Mouse (Mus musculus) heart, embryonic 14.5 days (tissue): ENCODE measurements at regions not wholly inside any gene's neighbourhood (a gene's known extent, or its start where the extent isn't known, plus 50 kb on each side); places are given as distances from the start of the nearest gene placed in this dataset.

Experiments used
- ATAC-seq: fragments of 200-750 bp; cut with Nextera tagmentation; 2 replicates; pipeline ENCODE4 v1.8.0; 2017; ENCODE audit warnings: low read depth, moderate TSS enrichment; ENCODE audit not compliant: insufficient number of reproducible peaks, insufficient read depth, low FRiP score
- H3K27ac ChIP-seq, 2 experiments: fragments of 200-500 bp in 1 of 2; fragments of 300-500 bp in 1 of 2; sonication (generic) in 1 of 2; replicated peaks in 1 of 2; 2 replicates each; pipeline ENCODE4 v1.5.1; 2012 to 2014; ENCODE audit warnings: low read depth in 2 of 2, low read length in 2 of 2, control low read depth in 1 of 2, mild to moderate bottlenecking in 1 of 2, mixed read lengths in 1 of 2; ENCODE audit not compliant: control insufficient read depth in 1 of 2, insufficient read depth in 1 of 2
- H3K27me3 ChIP-seq: fragments of 300-500 bp; sonication (generic); 2 replicates; pipeline ENCODE4 v1.6.1; 2014; ENCODE audit warnings: mild to moderate bottlenecking, low read length, control low read depth; ENCODE audit not compliant: control insufficient read depth, insufficient read depth
- H3K36me3 ChIP-seq: fragments of 300-500 bp; sonication (generic); 2 replicates; pipeline ENCODE4 v1.6.1; 2014; ENCODE audit warnings: mild to moderate bottlenecking, control low read depth, low read length, mixed read lengths; ENCODE audit not compliant: control insufficient read depth, insufficient read depth
- H3K4me1 ChIP-seq, 2 experiments: fragments of 200-500 bp in 1 of 2; fragments of 300-500 bp in 1 of 2; sonication (generic) in 1 of 2; 2 replicates each; pipeline ENCODE4 v1.6.1; 2012 to 2014; ENCODE audit warnings: low read length in 2 of 2, control low read depth in 1 of 2, mixed read lengths in 1 of 2; ENCODE audit not compliant: control insufficient read depth in 2 of 2, insufficient read depth in 2 of 2
- H3K4me2 ChIP-seq: fragments of 300-500 bp; sonication (generic); 2 replicates; pipeline ENCODE4 v1.6.1; 2014; ENCODE audit warnings: mild to moderate bottlenecking, low read length
- H3K4me3 ChIP-seq, 2 experiments: fragments of 200-500 bp in 1 of 2; fragments of 300-500 bp in 1 of 2; sonication (generic) in 1 of 2; 2 replicates each; pipeline ENCODE4 v1.5.1; 2012 to 2014; ENCODE audit warnings: low read length in 2 of 2, mild to moderate bottlenecking in 2 of 2, control low read depth in 1 of 2, low read depth in 1 of 2, moderate library complexity in 1 of 2; ENCODE audit not compliant: control insufficient read depth in 1 of 2, insufficient read depth in 1 of 2
- H3K9ac ChIP-seq: fragments of 300-500 bp; sonication (generic); 2 replicates; pipeline ENCODE4 v1.6.1; 2014; ENCODE audit warnings: mild to moderate bottlenecking, low read length
- H3K9me3 ChIP-seq: fragments of 300-500 bp; sonication (generic); 2 replicates; pipeline ENCODE4 v1.6.1; 2016; ENCODE audit warnings: low read length, control low read depth; ENCODE audit not compliant: control insufficient read depth
- WGBS: fragments of 180-500 bp; shearing (Covaris S2); extraction: QIAGEN DNeasy Blood & Tissue Kit; methylation state at CpG from one replicate; pipeline ENCODE4 v1.1.7; 2014; 5-methylcytosine and 5-hydroxymethylcytosine counted together

GRCm38 (mm10) chr9:23005005-23005404 lies 217.9 kb upstream of the Bmper start:
- Histone ChIP-seq H3K27ac (no peak overlapping the region), H3K9ac (no peak overlapping the region), H3K36me3 (no peaks in the 10 kb centered on the region), H3K4me2 (no peak overlapping the region), H3K27me3 (no peaks in the 10 kb centered on the region; the same call in 1 of the 2 replicates), H3K9me3 (no peaks in the 10 kb centered on the region), H3K4me3 (no peak overlapping the region), H3K4me1 (peaks cover 7 to 11% of the 10 kb centered on the region in 2 experiments)
- 83% methylated on average over 7 of the region's 7 CpGs for WGBS
- ATAC-seq = no peak

GRCm38 (mm10) chr9:23009462-23010183 lies 213.3 kb upstream of the Bmper start:
- Histone ChIP-seq H3K9me3 (no peaks in the 10 kb centered on the region), H3K27ac (no peak overlapping the region), H3K4me3 (peak overlapping the region; percentile 24 to 26), H3K9ac (peak overlapping the region; percentile 30; the same call in 1 of the 2 replicates), H3K4me2 (peak overlapping the region; percentile 64), H3K27me3 (no peaks in the 10 kb centered on the region; the same call in 1 of the 2 replicates), H3K4me1 (peaks cover 8 to 14% of the 10 kb centered on the region in 2 experiments), H3K36me3 (no peaks in the 10 kb centered on the region)
- no peak for ATAC-seq
- 10% methylated on average over 24 of the region's 24 CpGs for WGBS

- no peak overlapping the region for H3K27ac ChIP-seq
- peaks cover 8 to 12% of the 10 kb centered on the region in 2 experiments for H3K4me1 ChIP-seq
- H3K27me3 ChIP-seq = no peaks in the 10 kb centered on the region; the same call in 1 of the 2 replicates
- no peak for ATAC-seq
- H3K4me3 ChIP-seq = no peak overlapping the region
- H3K9ac ChIP-seq = no peak overlapping the region
- no peak overlapping the region for H3K4me2 ChIP-seq
- no peaks in the 10 kb centered on the region for H3K36me3 ChIP-seq
- peaks cover 1% of the 10 kb centered on the region; the same call in 1 of the 2 replicates for H3K9me3 ChIP-seq
- 57% methylated on average over 7 of the region's 7 CpGs for WGBS
Measured at GRCm38 (mm10) chr9:23011316-23011959, 211.4 kb upstream of the Bmper start.

- H3K9ac ChIP-seq = no peak overlapping the region
- H3K36me3 ChIP-seq = no peaks in the 10 kb centered on the region
- H3K27me3 ChIP-seq = no peaks in the 10 kb centered on the region; the same call in 1 of the 2 replicates
- no peak for ATAC-seq
- WGBS = 27% methylated on average over 5 of the region's 5 CpGs
- no peak overlapping the region for H3K27ac ChIP-seq
- H3K4me1 ChIP-seq = peaks cover 8 to 12% of the 10 kb centered on the region in 2 experiments
- H3K9me3 ChIP-seq = peaks cover 5% of the 10 kb centered on the region; the same call in 1 of the 2 replicates
- H3K4me3 ChIP-seq = no peak overlapping the region
- H3K4me2 ChIP-seq = no peak overlapping the region
Measured at GRCm38 (mm10) chr9:23012130-23012529, 210.7 kb upstream of the Bmper start.

- Histone ChIP-seq H3K4me2 (no peak overlapping the region), H3K4me3 (no peak overlapping the region), H3K36me3 (no peaks in the 10 kb centered on the region), H3K27me3 (no peaks in the 10 kb centered on the region), H3K27ac (no peak overlapping the region), H3K4me1 (peaks cover 0 to 2% of the 10 kb centered on the region in 2 experiments; a peak in 1 of 4 replicates), H3K9ac (no peak overlapping the region), H3K9me3 (peaks cover 5% of the 10 kb centered on the region; the same call in 1 of the 2 replicates)
- 97% methylated on average over 1 of the region's 1 CpGs for WGBS
- ATAC-seq = no peak
Measured at GRCm38 (mm10) chr9:23016733-23017132, 206.1 kb upstream of the Bmper start.

- no peaks in the 10 kb centered on the region for H3K36me3 ChIP-seq
- no peak overlapping the region for H3K27ac ChIP-seq
- no peak overlapping the region for H3K4me2 ChIP-seq
- peaks cover 0 to 2% of the 10 kb centered on the region in 2 experiments; a peak in 1 of 4 replicates for H3K4me1 ChIP-seq
- no peak overlapping the region for H3K4me3 ChIP-seq
- no peaks in the 10 kb centered on the region for H3K27me3 ChIP-seq
- no peak for ATAC-seq
- no peak overlapping the region for H3K9ac ChIP-seq
- WGBS = 81% methylated on average over 5 of the region's 5 CpGs
- H3K9me3 ChIP-seq = no peaks in the 10 kb centered on the region
Measured at GRCm38 (mm10) chr9:23024061-23024460, 198.8 kb upstream of the Bmper start.

GRCm38 (mm10) chr9:23025247-23025646 lies 197.6 kb upstream of the Bmper start:
- Histone ChIP-seq H3K27me3 (no peaks in the 10 kb centered on the region), H3K4me2 (no peak overlapping the region), H3K36me3 (no peaks in the 10 kb centered on the region), H3K27ac (no peak overlapping the region), H3K4me3 (no peak overlapping the region), H3K9ac (no peak overlapping the region), H3K9me3 (no peaks in the 10 kb centered on the region), H3K4me1 (peaks cover 0 to 4% of the 10 kb centered on the region in 2 experiments; a peak in 2 of 4 replicates)
- no peak for ATAC-seq
- WGBS = 77% methylated on average over 8 of the region's 8 CpGs
